Mouse (Mus musculus) midbrain, embryonic 15.5 days (tissue): ENCODE measurements around the gene Gm45213. TPM values are rescaled to one million over a fixed set of nuclear protein-coding genes. Genes with fewer than 3 reads are reported as not detected.

ENCODE experiments used
- polyA plus RNA-seq: library from polyadenylated mRNA; unstranded; fragments of >200 nt; fragmentation: Nextera tagmentation; extraction: Ambion mirVana; gene quantifications from 2 replicates; pipeline ENCODE4 v1.2.1, GENCODE M21; 2015

Gm45213 gene
- polyA plus RNA-seq, 1 experiment from 2014 or later = not detected

Other genes with a start within 250 kb of the Gm45213 start
- 1.1 TPM in 2 replicates for gene Pcsk6, start 181.9 kb upstream of the Gm45213 start, polyA plus RNA-seq
- 127 and 132 TPM in 2 replicates for gene Snrpa1, start 15.4 kb downstream of the Gm45213 start, polyA plus RNA-seq
- 80.2 and 84.7 TPM in 2 replicates for gene Selenos, start 36.0 kb downstream of the Gm45213 start, polyA plus RNA-seq
- 10.0 and 10.7 TPM in 2 replicates for gene Chsy1, start 65.9 kb downstream of the Gm45213 start, polyA plus RNA-seq